Mouse (Mus musculus) cortical plate, adult 2 months (tissue): ENCODE measurements around the gene Eipr1.

Source experiments
- CTCF ChIP-seq: fragments of 200-500 bp; IDR thresholded peaks from 2 replicates; pipeline ENCODE4 v1.5.1; 2011; ENCODE audit warnings: mild to moderate bottlenecking, control low read depth, low read length; ENCODE audit not compliant: insufficient read depth; ENCODE audit errors: extremely low read depth
- POLR2A ChIP-seq: fragments of 200-500 bp; IDR thresholded peaks from 2 replicates; pipeline ENCODE4 v1.6.1; 2011; ENCODE audit warnings: mild to moderate bottlenecking, low read length, control low read depth; ENCODE audit not compliant: insufficient read depth; ENCODE audit errors: extremely low read depth

GRCm38 (mm10) chr12:28782637-28783036, 31.0 kb downstream of the Eipr1 start:
- TF ChIP-seq CTCF = no peak
- no peak for TF ChIP-seq POLR2A
